Comparison of ENCODE assay signal across 8 mouse cellular contexts in the genomic region with DNA sequence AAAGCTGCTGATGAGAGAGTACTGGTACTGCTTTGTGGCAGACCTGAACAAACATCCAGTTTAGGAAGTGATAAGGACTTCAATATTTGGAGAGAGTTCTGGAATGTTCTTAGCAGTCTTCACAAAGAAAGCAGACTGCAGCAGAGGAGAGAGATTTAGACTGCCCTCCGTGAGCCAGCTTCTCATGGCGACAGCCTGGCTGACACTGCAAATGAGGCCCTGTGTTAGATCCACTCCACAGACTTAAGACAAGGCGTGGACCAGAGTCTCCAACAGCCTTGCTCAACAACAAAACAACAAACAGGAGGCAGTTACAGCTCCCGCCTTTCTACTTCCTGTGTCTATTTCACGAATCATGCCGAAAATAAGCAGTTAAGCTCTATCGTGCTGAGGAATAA.
DNase-seq lines count a peak whose midpoint lies in the region; ATAC-seq and TF ChIP-seq lines count a peak whose summit lies in the region.

No protein-coding gene starts in this region.

- H3K9me3 ChIP-seq in forebrain, embryonic 15.5 days: no peaks in the 10 kb centered on the region
- H3K9me3 ChIP-seq in limb, embryonic 11.5 days (ENCODE audit: control insufficient read depth, low read length): no peaks in the 10 kb centered on the region
- H3K9me3 ChIP-seq in neural tube, embryonic 13.5 days: no peaks in the 10 kb centered on the region

- H3K27ac ChIP-seq in forebrain, embryonic 15.5 days (replicated peaks): peak overlapping the region; percentile 32
- no peak overlapping the region for H3K27ac ChIP-seq in limb, embryonic 11.5 days (replicated peaks; ENCODE audit: low read depth, low read length)
- no peak overlapping the region for H3K27ac ChIP-seq in neural tube, embryonic 13.5 days (replicated peaks)
- H3K27ac ChIP-seq in thymus, adult 2 months (ENCODE audit: control insufficient read depth, insufficient read depth, low read length): no peak overlapping the region

- no peak overlapping the region for H3K9ac ChIP-seq in forebrain, embryonic 15.5 days (replicated peaks)
- H3K9ac ChIP-seq in limb, embryonic 11.5 days (ENCODE audit: low read length): peak overlapping the region; percentile 34; the same call in 1 of the 2 replicates
- peak overlapping the region; percentile 43; the same call in 1 of the 2 replicates for H3K9ac ChIP-seq in neural tube, embryonic 13.5 days

- TF ChIP-seq POLR2A in lung, adult 2 months (IDR thresholded peaks at IDR 0.05; ENCODE audit: borderline replicate concordance, extremely low read depth, low read depth, low read length): no peak
- no peak for TF ChIP-seq POLR2A in thymus, adult 2 months (IDR thresholded peaks at IDR 0.05; ENCODE audit: control insufficient read depth, extremely low read depth, insufficient read depth, low read length, poor library complexity)

- peak; percentile 53 for ATAC-seq in forebrain, embryonic 15.5 days (replicated peaks)
- no peak for ATAC-seq in limb, embryonic 11.5 days (ENCODE audit: insufficient number of reproducible peaks, low FRiP score, low TSS enrichment, low read depth)
- 0 out of 2 replicates have a peak, but pooled peaks have one; percentile 32 for ATAC-seq in neural tube, embryonic 13.5 days (ENCODE audit: low read depth)

- H3K4me2 ChIP-seq in forebrain, embryonic 15.5 days (replicated peaks): peak overlapping the region; percentile 55
- no peak overlapping the region; the same call in 1 of the 2 replicates for H3K4me2 ChIP-seq in limb, embryonic 11.5 days (ENCODE audit: low read depth, severe bottlenecking)
- H3K4me2 ChIP-seq in neural tube, embryonic 13.5 days: peak overlapping the region; percentile 62

- H3K4me1 ChIP-seq in lung, adult 2 months (ENCODE audit: control insufficient read depth, insufficient read depth, low read length): peaks cover 3% of the 10 kb centered on the region; the same call in 1 of the 2 replicates
- peaks cover 10% of the 10 kb centered on the region for H3K4me1 ChIP-seq in forebrain, embryonic 15.5 days
- H3K4me1 ChIP-seq in limb, embryonic 11.5 days (ENCODE audit: control insufficient read depth, insufficient read depth, low read length): peaks cover 4% of the 10 kb centered on the region; the same call in 1 of the 2 replicates
- peaks cover 18% of the 10 kb centered on the region for H3K4me1 ChIP-seq in neural tube, embryonic 13.5 days (replicated peaks)
- H3K4me1 ChIP-seq in thymus, adult 2 months (replicated peaks; ENCODE audit: control insufficient read depth, insufficient read depth, low read length): 0 out of 2 replicates have a peak, but pooled peaks cover 5% of the 10 kb centered on the region

- H3K27me3 ChIP-seq in forebrain, embryonic 15.5 days: no peaks in the 10 kb centered on the region
- H3K27me3 ChIP-seq in limb, embryonic 11.5 days (ENCODE audit: control insufficient read depth, insufficient read depth, low read length): no peaks in the 10 kb centered on the region
- H3K27me3 ChIP-seq in neural tube, embryonic 13.5 days: no peaks in the 10 kb centered on the region
- no peaks in the 10 kb centered on the region for H3K27me3 ChIP-seq in thymus, adult 2 months (ENCODE audit: control insufficient read depth, insufficient read depth, low read length)

- no peak for TF ChIP-seq CTCF in lung, adult 2 months (IDR thresholded peaks at IDR 0.05; ENCODE audit: insufficient read depth, low read length)
- no peak for TF ChIP-seq CTCF in thymus, adult 2 months (IDR thresholded peaks at IDR 0.05; ENCODE audit: borderline replicate concordance, control insufficient read depth, extremely low read depth, insufficient read depth, low read length, poor library complexity)

- no peaks in the 10 kb centered on the region for H3K36me3 ChIP-seq in forebrain, embryonic 15.5 days
- H3K36me3 ChIP-seq in limb, embryonic 11.5 days (ENCODE audit: control insufficient read depth, insufficient read depth, low read length): no peaks in the 10 kb centered on the region
- no peaks in the 10 kb centered on the region for H3K36me3 ChIP-seq in neural tube, embryonic 13.5 days
- no peaks in the 10 kb centered on the region for H3K36me3 ChIP-seq in thymus, adult 2 months (ENCODE audit: control insufficient read depth, insufficient read depth, low read length)

- peak overlapping the region; percentile 31 for H3K4me3 ChIP-seq in lung, adult 2 months (replicated peaks; ENCODE audit: extremely low read depth, low read depth, low read length)
- H3K4me3 ChIP-seq in forebrain, embryonic 15.5 days: no peak overlapping the region
- H3K4me3 ChIP-seq in limb, embryonic 11.5 days (ENCODE audit: low read depth, low read length): no peak overlapping the region
- 0 out of 2 replicates have a peak overlapping the region, but pooled peaks have one; percentile 33 for H3K4me3 ChIP-seq in neural tube, embryonic 13.5 days
- no peak overlapping the region for H3K4me3 ChIP-seq in thymus, adult 2 months (ENCODE audit: control insufficient read depth, insufficient read depth, low read length)

- no peak for DNase-seq in lung, adult 2 months
- DNase-seq in lung, adult 18-20 months: no peak
- DNase-seq in limb, embryonic 11.5 days (ENCODE audit: low spot score): no peak
- no peak for DNase-seq in ovary, postnatal 10 days (ENCODE audit: low spot score)
- no peak for DNase-seq in thymus, adult 2 months
- DNase-seq in thymus, adult 18-20 months: no peak

- 25% methylated on average over 7 of the region's 7 CpGs for WGBS in lung, adult 2 months
- WGBS in forebrain, embryonic 15.5 days: 53% methylated on average over 7 of the region's 7 CpGs
- 70% methylated on average over 7 of the region's 7 CpGs for WGBS in limb, embryonic 11.5 days
- 64% methylated on average over 7 of the region's 7 CpGs for WGBS in neural tube, embryonic 13.5 days
- WGBS in thymus, adult 2 months: 70% methylated on average over 7 of the region's 7 CpGs

Comparison
In these comparisons a context has a peak if more than half of its experiments do, and no peak if none do; other contexts are left out.
1. H3K4me3 ChIP-seq: peak in lung, adult 2 months (single experiment) and neural tube, embryonic 13.5 days (single experiment); none in forebrain, embryonic 15.5 days (single experiment), limb, embryonic 11.5 days (single experiment) and thymus, adult 2 months (single experiment).